Mouse (Mus musculus) kidney, adult 8-10 months (tissue): ENCODE measurements around the gene Clba1.
"Not testable (repeated sequence)": the region's sequence is repeated elsewhere in the genome, so short reads cannot be mapped to it uniquely, and the experiment has no call there.

Experiments
- DNase-seq, 2 experiments: peaks; one replicate each; pipeline ENCODE4 v3.0.0; 2022

Clba1 gene

DNA sequence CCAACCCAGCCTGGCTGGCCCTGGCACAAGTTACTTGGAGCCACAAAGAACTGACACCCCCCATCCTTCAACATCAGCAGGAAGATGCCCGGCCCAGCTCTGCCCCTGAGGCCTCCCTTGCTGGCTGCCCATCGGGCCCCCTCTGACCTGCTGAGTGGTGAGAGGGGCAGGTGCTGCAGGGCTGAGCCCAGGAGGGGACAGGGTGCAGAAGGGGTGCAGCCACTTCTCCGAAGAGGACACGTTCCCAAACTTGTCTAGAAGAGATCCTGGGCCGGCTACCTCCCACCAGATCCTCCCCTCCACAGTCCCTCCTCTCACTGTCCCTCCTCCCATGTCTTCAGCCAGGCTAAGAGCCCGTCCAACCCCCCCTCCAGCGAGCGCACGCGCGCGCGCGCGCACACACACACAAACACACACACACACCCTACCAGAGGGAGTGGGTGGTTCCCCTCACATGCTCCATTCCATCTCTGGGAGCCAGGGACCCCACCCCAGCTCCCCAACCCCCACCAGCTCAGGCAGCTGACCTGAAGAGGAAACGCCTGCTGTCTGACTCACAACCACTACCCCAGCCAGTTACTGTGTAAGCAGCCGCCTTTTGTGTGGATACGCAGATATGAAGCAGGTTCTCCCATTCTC is 13.2 kb upstream of the Clba1 start:
- no peak for DNase-seq

- no peak for DNase-seq
Observed at GRCm38 (mm10) chr12:112796551-112797510, 11.9 kb upstream of the Clba1 start.

DNA sequence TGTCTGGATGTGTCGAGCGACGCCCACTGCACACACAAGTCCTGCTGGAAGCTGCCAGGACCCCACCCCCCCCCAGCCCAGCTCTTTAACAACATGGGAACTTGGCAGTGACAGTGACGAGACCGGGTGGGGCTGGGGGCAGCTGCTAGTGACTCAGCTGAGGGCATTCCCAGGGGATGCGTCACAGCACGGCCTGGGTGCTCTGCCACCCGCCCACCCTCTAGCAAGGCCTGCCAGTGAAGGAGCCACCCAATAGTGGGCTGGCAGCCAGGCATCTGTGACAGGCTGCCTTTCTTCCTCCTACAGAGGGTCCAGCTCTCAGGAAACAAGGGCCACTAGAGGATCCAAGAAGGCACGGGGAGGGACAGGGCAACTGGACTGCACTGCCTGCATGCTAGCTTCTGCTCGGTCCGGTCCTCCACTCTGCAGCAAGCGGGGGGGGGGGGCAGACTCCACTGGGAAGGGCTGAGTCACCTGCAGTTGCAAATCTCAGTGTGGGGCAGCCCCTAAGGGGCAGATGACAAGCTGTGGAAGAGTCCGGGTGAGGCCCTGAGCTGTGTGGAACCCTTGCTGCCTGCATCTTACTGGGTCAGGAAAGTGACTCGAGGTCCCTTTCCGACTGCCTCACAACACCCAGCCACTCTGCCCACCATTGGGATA is 10.9 kb upstream of the Clba1 start:
- no peak for DNase-seq

GRCm38 (mm10) chr12:112798332-112798681 is 10.4 kb upstream of the Clba1 start:
- DNase-seq, result no peak

GRCm38 (mm10) chr12:112798716-112799115 is 10.0 kb upstream of the Clba1 start:
- DNase-seq, result no peak

- no peak for DNase-seq
Observed at GRCm38 (mm10) chr12:112799237-112799970, 9.3 kb upstream of the Clba1 start.

- DNase-seq, result peak in 1 of 2 experiments; percentile 79
Observed at GRCm38 (mm10) chr12:112800476-112800875, 8.3 kb upstream of the Clba1 start.

- DNase-seq, result no peak
Observed at GRCm38 (mm10) chr12:112801864-112802846, 6.6 kb upstream of the Clba1 start, which contains the start of gene Ahnak2. TSS of gene Ahnak2 (minus strand) at chr12:112802657.

DNA sequence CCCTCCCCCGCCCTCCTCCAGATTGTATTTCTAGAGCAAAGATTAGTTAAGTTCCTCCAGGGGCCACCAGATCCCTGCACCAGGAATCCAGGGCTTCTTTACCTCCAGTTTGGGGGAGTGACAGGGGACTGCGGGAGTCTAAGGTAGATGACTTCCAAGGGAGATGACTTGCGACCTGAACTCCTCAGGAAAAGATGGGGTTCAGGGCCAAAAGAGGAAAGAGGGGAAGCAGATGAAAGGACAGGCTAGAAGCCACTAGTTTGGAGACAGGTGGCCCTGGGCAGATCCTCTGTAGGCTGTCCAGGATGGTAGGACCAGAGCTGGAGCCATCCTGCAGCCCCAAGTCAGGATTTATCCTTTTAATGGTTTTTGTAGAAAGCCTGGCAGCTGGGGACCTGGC is 5.8 kb upstream of the Clba1 start:
- DNase-seq, result no peak

- DNase-seq, result no peak
Observed at GRCm38 (mm10) chr12:112804046-112804445, 4.7 kb upstream of the Clba1 start.

DNA sequence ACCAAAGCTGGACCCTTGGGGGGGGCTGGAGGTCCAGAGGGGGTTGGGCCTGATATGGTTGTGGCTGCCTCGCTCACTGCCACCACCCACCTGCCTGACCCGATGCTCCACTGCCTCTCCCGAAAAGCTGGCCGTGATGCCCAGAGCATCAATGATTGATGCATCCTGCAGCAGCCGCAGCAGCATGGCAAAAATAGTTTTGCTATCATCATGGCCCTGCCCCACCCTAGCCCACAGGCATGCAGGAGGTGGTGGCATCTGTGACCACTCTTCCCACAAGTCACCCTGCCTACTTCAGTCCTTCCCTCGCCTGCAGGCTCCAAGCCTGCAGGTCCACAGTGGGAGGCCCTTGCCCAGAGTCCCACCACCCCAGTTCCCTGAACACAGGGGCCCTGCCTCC is 2.7 kb upstream of the Clba1 start:
- no peak for DNase-seq

DNA sequence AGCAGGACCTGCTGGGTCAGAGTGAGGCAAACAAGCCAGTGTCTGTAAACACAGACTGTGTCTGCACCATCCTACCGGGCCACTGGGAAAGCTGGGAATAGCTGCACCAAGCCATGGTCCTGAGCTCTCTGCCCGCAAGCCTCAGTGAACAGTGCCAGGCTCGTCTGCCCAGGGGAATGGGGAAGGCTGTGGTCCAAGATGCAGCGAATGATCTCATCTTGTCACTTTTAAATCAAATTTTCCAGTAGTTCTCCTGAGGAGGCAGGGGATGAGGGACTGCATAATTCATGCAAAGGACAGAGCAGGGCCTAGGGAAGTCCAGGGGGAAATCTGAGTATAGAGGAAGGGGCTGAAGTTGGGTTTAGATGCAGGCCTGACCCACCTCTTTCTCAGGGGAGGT is 941 bp upstream of the Clba1 start:
- DNase-seq, result no peak

- no peak for DNase-seq
Observed at GRCm38 (mm10) chr12:112808212-112808586, 538 bp upstream of the Clba1 start.

DNA sequence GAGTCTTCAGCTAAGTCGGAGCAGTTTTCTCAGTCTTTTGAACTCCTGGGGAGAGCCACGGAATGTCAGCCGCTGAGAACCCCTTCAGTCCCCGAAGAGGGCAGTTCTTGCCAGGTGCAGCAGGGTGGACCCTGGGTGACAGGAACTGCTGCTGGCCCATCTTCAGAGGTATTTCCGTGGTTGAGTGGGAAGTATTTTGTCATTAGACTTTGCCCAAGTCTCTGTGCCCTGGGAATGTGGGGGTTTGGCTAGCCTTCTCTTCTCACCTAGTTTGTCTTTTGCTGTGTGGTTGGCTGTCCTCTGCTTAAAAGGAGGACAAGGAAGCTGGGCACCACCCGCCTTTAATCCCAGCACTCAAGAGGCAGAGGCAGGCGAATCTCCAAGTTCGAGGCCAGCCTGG is 904 bp downstream of the Clba1 start:
- DNase-seq, result peak; percentile 61 to 77

- DNase-seq, result no peak
Observed at GRCm38 (mm10) chr12:112810092-112810885, 1.6 kb downstream of the Clba1 start.

GRCm38 (mm10) chr12:112813370-112813769 is 4.6 kb downstream of the Clba1 start:
- peak; percentile 81 to 85 for DNase-seq

GRCm38 (mm10) chr12:112814682-112815470 is 6.1 kb downstream of the Clba1 start:
- DNase-seq, result peak; percentile 58 to 76

GRCm38 (mm10) chr12:112816294-112816693 is 7.6 kb downstream of the Clba1 start:
- DNase-seq, result peak; percentile 52 to 74

- not testable (repeated sequence) for DNase-seq
Observed at GRCm38 (mm10) chr12:112816866-112817265, 8.1 kb downstream of the Clba1 start.
